Mouse (Mus musculus) heart, adult 2 months (tissue): ENCODE results near the gene Madd. TPM values are rescaled to one million over a fixed set of nuclear protein-coding genes. Genes with fewer than 3 reads are reported as not detected.

ENCODE experiments used
- DNase-seq, 2 experiments: peaks; one replicate each; pipeline ENCODE4 v3.0.0; 2021
- H3K27ac ChIP-seq: fragments of 200-600 bp; 2 replicates; pipeline ENCODE4 v1.8.1; 2022
- H3K27me3 ChIP-seq: fragments of 200-500 bp; 2 replicates; pipeline ENCODE4 v1.6.1; 2012; ENCODE audit warnings: mild to moderate bottlenecking, low read length, inconsistent platforms, mixed read lengths; ENCODE audit not compliant: control insufficient read depth, insufficient read depth
- H3K36me3 ChIP-seq: fragments of 200-500 bp; 2 replicates; pipeline ENCODE4 v1.6.1; 2012; ENCODE audit warnings: low read length, inconsistent platforms; ENCODE audit not compliant: control insufficient read depth, insufficient read depth
- H3K4me1 ChIP-seq: fragments of 200-500 bp; 2 replicates; pipeline ENCODE4 v1.6.1; 2011; ENCODE audit warnings: low read length; ENCODE audit not compliant: control insufficient read depth, insufficient read depth
- H3K4me3 ChIP-seq: fragments of 200-600 bp; 2 replicates; pipeline ENCODE4 v1.8.1; 2022
- H3K79me2 ChIP-seq: fragments of 200-500 bp; replicated peaks from 2 replicates; pipeline ENCODE4 v1.6.1; 2012; ENCODE audit warnings: mild to moderate bottlenecking, inconsistent platforms, low read length, moderate library complexity, mixed read lengths; ENCODE audit not compliant: control insufficient read depth, insufficient read depth
- H3K9ac ChIP-seq: fragments of 200-500 bp; 2 replicates; pipeline ENCODE4 v1.6.1; 2012; ENCODE audit warnings: low read depth, mild to moderate bottlenecking, control low read depth, inconsistent platforms, low read length, mixed read lengths
- CTCF ChIP-seq: fragments of 200-600 bp; IDR thresholded peaks from 2 replicates; pipeline ENCODE4 v1.8.1; 2022; ENCODE audit warnings: antibody characterized with exemption, mild to moderate bottlenecking, moderate library complexity
- EP300 ChIP-seq: fragments of 200-500 bp; IDR thresholded peaks from 2 replicates; pipeline ENCODE4 v1.6.1; 2011; ENCODE audit warnings: low read depth, low read length, control low read depth; ENCODE audit not compliant: insufficient read depth
- POLR2A ChIP-seq: fragments of 200-500 bp; IDR thresholded peaks from 2 replicates; pipeline ENCODE4 v1.6.1; 2011; ENCODE audit warnings: mild to moderate bottlenecking, low read depth, low read length, control low read depth; ENCODE audit not compliant: insufficient read depth
- WGBS: fragments of 180-500 bp; shearing (Covaris S2); methylation state at CpG from one replicate; pipeline ENCODE4 v1.1.7; 2018; 5-methylcytosine and 5-hydroxymethylcytosine counted together
- intact Hi-C: fragments of 180-260 bp; cut with DNase I; formaldehyde crosslinking; loops from one replicate; pipeline ENCODE4 v1.15.1; 2025
- polyA plus RNA-seq: library from polyadenylated mRNA; depleted of rRNA; stranded (reverse); fragments of >200 nt; gene quantifications from 2 replicates; pipeline ENCODE4 v1.2.3, GENCODE M21; 2012
- total RNA-seq, 2 experiments: library from RNA; stranded (reverse); gene quantifications; 2 replicates each; pipeline ENCODE4 v1.2.3; 2021

The Madd gene
- total and polyA plus RNA-seq, 3 experiments, result 4.7 to 8.5 (median 6.1) TPM

DNA sequence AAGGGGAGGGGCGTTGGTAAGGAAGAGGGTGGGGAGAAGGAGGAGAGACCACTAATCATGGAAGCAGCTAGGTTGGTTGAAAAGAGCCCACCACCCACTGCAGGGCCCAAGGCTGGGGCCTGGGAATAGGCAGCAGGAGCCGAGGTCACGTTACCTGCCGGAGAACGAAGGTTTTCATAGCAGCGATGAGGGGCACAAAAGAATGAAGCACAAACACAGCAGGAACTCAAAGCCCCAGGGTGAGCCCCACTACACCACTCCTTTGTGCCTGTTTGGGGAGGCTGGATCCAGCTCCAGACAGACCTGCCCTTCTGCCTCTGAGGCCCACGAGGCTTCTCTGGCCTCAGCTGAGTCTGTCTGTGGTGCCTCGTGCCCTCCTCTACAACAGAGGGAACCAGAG lies 43.9 kb downstream of the Madd start:
- intact Hi-C loops, result no loop called here
- 80% methylated on average over 8 of the region's 8 CpGs for WGBS
- Histone ChIP-seq H3K79me2 (no peaks in the 10 kb centered on the region), H3K36me3 (no peaks in the 10 kb centered on the region), H3K4me3 (no peak overlapping the region), H3K4me1 (no peaks in the 10 kb centered on the region), H3K27me3 (no peaks in the 10 kb centered on the region), H3K27ac (no peak overlapping the region), H3K9ac (no peak overlapping the region)
- TF ChIP-seq POLR2A, result no peak
- no peak for TF ChIP-seq CTCF
- TF ChIP-seq EP300, result no peak
- no peak for DNase-seq

DNA sequence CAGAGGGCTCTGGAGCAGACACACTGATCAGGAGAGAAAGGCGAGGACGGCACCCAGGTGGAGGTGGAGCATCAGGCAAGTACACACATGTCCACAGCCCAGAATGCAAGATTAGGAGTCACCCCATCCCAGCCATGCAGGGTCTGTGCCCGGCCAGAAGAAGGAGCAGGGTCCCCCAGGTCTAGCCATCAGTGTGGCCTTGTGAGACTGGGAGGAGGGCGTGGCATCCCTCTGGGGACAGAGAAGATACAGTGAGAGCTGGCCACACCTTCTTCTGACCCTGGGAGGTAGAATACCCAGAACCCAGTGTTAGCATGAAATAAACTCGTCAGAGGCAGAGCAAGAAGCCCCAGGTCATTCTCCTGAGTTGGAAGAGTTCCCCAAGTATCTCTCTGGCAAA lies 44.3 kb downstream of the Madd start:
- Histone ChIP-seq H3K27ac (no peak overlapping the region), H3K9ac (no peak overlapping the region), H3K4me3 (no peak overlapping the region), H3K27me3 (no peaks in the 10 kb centered on the region), H3K36me3 (no peaks in the 10 kb centered on the region), H3K79me2 (no peaks in the 10 kb centered on the region), H3K4me1 (no peaks in the 10 kb centered on the region)
- intact Hi-C loops, result no loop called here
- TF ChIP-seq EP300 (no peak), POLR2A (no peak), CTCF (no peak)
- no peak for DNase-seq
- WGBS, result 55% methylated on average over 5 of the region's 5 CpGs

DNA sequence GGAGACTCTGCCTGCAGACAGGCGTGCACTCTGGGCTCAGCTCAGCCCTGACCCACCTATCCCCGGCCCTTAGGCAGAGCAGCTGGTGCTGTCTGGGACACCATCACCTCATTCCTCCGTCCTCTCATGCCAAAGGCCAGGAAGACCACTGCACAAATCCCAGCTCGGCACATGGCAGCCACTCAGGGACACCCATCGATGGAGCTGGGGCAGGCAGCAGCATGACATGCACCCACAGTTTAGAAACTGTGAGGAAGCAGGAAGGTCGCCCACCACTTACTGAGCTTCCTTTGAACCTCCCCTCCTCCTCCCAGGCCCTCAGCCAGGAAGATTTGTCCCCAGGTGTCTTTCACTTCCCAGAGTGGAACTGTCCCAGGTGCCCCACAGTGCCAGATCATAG lies 46.2 kb downstream of the Madd start:
- intact Hi-C loops, result no loop called here
- Histone ChIP-seq H3K4me1 (no peaks in the 10 kb centered on the region), H3K36me3 (no peaks in the 10 kb centered on the region), H3K27ac (no peak overlapping the region), H3K9ac (no peak overlapping the region), H3K27me3 (no peaks in the 10 kb centered on the region), H3K79me2 (no peaks in the 10 kb centered on the region), H3K4me3 (no peak overlapping the region)
- 64% methylated on average over 6 of the region's 6 CpGs for WGBS
- DNase-seq, result peak in 1 of 2 experiments; percentile 25
- TF ChIP-seq POLR2A (peak; percentile 4; the same call in 1 of the 2 replicates), EP300 (no peak; the same call in 1 of the 2 replicates)

DNA sequence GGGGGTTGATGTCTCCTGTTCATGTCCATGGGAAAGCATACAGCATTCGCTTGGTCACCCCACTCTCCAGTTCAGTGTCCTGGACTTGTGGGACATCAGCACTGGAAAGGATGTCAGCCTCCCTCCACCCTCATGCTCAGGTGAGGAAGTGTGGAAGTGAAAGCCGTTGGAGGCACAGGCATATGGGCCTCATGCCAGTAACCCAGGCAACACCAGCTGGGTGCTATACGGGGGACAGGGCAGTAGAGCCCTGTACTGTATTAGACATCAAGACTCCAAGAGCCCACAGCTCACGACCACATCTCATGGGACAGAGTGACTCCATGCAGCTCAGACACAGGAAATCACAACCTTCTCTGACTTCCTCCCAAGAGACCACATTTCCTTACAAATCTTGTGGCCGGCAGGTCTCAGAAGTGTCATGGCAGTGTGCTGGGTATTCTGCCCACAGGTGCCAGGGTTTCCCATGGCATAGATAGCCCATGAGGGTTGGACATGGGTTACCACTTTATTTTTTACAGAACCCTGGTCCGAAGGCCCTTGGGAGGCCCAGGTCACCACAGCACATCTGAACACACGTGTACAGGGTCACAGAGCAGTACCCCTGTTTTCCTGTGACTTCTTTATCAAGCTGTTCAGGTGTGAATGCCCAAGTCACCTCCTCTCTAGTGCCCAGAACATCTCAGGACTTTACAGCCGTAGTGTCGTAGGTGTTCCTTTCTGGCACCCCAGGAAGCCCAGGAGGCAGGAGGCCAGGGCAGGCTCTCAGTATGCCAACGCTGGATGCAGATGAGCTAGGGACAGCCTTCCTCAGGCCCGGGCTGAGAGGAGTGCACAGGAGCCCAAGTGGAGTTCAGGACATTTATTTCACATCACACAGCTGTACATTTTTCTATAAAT lies 46.9 kb downstream of the Madd start:
- Histone ChIP-seq H3K79me2 (no peaks in the 10 kb centered on the region), H3K9ac (no peak overlapping the region), H3K4me3 (no peak overlapping the region), H3K36me3 (no peaks in the 10 kb centered on the region), H3K27me3 (no peaks in the 10 kb centered on the region), H3K27ac (no peak overlapping the region), H3K4me1 (no peaks in the 10 kb centered on the region)
- TF ChIP-seq CTCF (no peak), EP300 (no peak; the same call in 1 of the 2 replicates), POLR2A (peak; percentile 40; the same call in 1 of the 2 replicates)
- intact Hi-C loops, result no loop called here
- 50% methylated on average over 11 of the region's 11 CpGs for WGBS
- peak in 1 of 2 experiments; percentile 37 for DNase-seq

DNA sequence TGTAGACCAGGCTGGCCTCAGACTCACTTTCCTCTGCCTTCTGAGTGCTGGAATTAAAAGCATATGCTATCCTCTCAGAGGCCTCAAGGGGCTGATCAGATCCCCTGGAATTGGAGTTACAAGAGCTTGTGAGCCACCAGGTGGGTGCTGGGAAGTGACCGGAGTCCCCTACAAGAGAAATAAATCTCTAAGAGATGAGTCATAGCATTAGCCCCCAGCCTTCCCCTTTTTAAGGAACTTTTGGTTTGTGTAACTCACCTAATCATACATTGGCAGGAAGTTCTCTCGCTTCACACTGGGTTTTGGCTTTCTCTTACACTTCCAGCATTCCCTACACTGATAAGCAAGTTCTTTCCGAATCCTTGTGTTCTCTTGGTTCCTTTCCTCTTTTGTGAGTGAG lies 51.6 kb downstream of the Madd start:
- TF ChIP-seq EP300, result no peak
- TF ChIP-seq CTCF, result no peak
- TF ChIP-seq POLR2A, result no peak
- Histone ChIP-seq H3K9ac (no peak overlapping the region), H3K4me1 (no peaks in the 10 kb centered on the region), H3K36me3 (no peaks in the 10 kb centered on the region), H3K4me3 (no peak overlapping the region), H3K79me2 (no peaks in the 10 kb centered on the region), H3K27me3 (no peaks in the 10 kb centered on the region), H3K27ac (no peak overlapping the region)
- DNase-seq, result no peak
- WGBS, result 18% methylated on average over 3 of the region's 3 CpGs
- intact Hi-C loops, result no loop called here

DNA sequence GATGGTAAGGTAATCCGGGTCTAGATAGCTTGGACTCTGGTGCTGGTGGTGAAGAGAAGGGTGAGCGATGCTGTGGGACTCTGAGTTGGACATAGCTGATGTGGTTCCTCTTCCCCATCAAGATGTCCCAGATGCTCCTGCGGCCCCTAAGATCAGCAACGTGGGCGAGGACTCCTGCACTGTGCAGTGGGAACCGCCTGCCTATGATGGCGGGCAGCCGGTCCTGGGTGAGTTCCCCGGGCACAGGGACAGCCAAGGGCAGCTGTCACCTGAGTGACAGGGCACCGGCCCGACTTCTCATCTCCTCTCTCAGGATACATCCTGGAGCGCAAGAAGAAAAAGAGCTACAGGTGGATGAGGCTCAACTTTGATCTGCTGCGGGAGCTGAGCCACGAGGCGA lies 52.4 kb downstream of the Madd start:
- H3K4me1 ChIP-seq, result no peaks in the 10 kb centered on the region
- TF ChIP-seq EP300, result no peak
- no peak for TF ChIP-seq CTCF
- no peak for TF ChIP-seq POLR2A
- no peaks in the 10 kb centered on the region for H3K36me3 ChIP-seq
- H3K9ac ChIP-seq, result no peak overlapping the region
- DNase-seq, result peak in 1 of 2 experiments; percentile 19
- intact Hi-C loops, result no loop called here
- no peak overlapping the region for H3K4me3 ChIP-seq
- H3K27me3 ChIP-seq, result no peaks in the 10 kb centered on the region
- H3K79me2 ChIP-seq, result no peaks in the 10 kb centered on the region
- no peak overlapping the region for H3K27ac ChIP-seq
- 74% methylated on average over 15 of the region's 15 CpGs for WGBS
